Mouse (Mus musculus) left cerebral cortex, adult 2 months (tissue): Measurements from ENCODE around the gene Znrf2. TPM values are rescaled to one million over a fixed set of nuclear protein-coding genes. Genes with fewer than 3 reads are reported as not detected.
A peak's percentile ranks its signal among the peaks of the same experiment; 100 is the strongest.

ENCODE experiments used
- DNase-seq, 2 experiments: peaks; one replicate each; pipeline ENCODE4 v3.0.0; 2021 to 2022; ENCODE audit warnings: low spot score in 2 of 2, mixed read lengths in 1 of 2; ENCODE audit errors: extremely low spot score in 1 of 2
- H3K27ac ChIP-seq: fragments of 200-600 bp; 2 replicates; pipeline ENCODE4 v1.8.1; 2022
- H3K4me3 ChIP-seq: fragments of 200-600 bp; 2 replicates; pipeline ENCODE4 v1.8.1; 2022
- CTCF ChIP-seq: fragments of 200-600 bp; IDR thresholded peaks from 2 replicates; pipeline ENCODE4 v1.8.1; 2022; ENCODE audit warnings: antibody characterized with exemption, mild to moderate bottlenecking, moderate library complexity
- intact Hi-C: fragments of 180-260 bp; cut with DNase I; formaldehyde crosslinking; loops from one replicate; pipeline ENCODE4 v1.15.1; 2025
- total RNA-seq, 2 experiments: library from RNA; stranded (reverse); gene quantifications; 2 replicates each; pipeline ENCODE4 v1.2.3; 2021

The Znrf2 gene
- total RNA-seq, 2 experiments from 2014 or later: 13.7 to 14.1 TPM

DNA sequence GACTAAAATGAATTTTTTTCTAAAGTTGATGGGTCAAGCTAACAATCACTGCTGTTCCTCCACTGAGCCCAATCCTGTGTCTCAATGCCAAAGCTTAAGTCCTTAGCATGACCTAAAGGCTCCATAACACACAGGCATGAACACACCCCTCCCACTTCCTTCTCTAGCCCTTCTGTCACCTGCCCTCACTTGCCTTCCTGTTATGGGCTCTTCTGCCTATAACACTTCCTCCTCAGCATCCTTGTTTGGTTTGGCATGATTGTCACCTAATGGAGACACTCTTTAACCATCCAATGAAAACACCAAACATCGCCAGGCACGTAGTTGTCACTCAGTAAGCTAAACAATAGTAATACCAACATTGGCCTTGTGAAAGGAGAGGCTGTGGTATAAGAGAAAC is 85.8 kb downstream of the Znrf2 start:
- H3K27ac ChIP-seq: no peak overlapping the region
- H3K4me3 ChIP-seq: no peak overlapping the region
- no peak for TF ChIP-seq CTCF
- DNase-seq: no peak
- intact Hi-C loops: loop anchor here (5.0 kb wide), 1 partner anchor 195 kb away; no protein-coding TSS in a partner anchor

DNA sequence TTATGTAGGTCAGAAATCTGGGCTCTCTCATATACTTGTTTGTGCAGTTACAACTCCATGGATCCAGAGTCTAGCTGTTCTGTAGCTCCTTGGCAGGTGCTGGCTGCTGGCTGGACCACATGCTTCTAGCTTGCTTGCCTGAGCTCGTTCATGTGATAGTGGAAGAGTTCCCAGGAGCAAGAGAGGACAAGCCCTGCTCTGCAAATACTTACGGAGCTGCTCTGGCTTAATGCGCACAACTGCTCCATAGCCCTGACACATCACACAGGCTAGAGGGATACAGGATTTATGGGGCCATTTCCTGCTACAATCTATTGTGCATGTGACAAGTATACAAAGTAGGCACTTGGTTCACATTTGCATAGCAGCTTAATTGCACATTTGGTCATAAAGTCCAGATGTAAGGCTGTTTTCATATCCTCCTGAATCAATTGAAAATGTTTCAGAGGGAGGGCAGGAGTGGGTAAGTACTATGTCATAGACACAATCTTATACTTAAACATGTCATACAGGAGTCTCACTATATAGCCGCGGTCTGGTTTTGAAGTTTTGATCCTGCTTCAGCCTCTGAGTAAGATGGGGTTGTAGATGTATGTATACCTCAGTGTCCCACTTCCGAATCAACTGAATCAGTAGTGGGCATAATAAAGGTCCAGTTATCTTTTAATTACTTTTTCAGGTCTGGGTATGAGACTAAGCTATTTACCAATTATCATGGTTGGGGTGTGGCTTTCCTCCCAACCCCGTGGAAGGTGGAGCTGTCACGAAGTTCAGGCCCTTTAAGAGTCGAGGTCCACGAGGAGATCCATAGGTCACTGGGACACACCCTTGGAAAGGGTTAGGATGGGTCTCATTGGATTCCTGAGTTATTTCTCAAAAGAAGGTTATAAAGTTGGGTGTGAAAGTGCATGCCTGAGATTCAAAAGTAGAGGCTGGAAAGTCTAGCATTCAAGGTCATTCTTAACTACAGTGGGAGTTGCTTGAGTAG is 89.6 kb downstream of the Znrf2 start:
- intact Hi-C loops: no loop called here

GRCm38 (mm10) chr6:54914977-54915376 is 98.3 kb downstream of the Znrf2 start:
- H3K4me3 ChIP-seq: no peak overlapping the region
- no peak overlapping the region for H3K27ac ChIP-seq
- intact Hi-C loops: loop anchor here (5.0 kb wide), 1 partner anchor 257 kb away; no protein-coding TSS in a partner anchor
- DNase-seq: no peak
- no peak for TF ChIP-seq CTCF

More for the DNA sequence above, 89.6 kb downstream of the Znrf2 start:
- Histone ChIP-seq H3K27ac (no peak overlapping the region), H3K4me3 (no peak overlapping the region)
- DNase-seq: no peak
- TF ChIP-seq CTCF: no peak

- DNase-seq: no peak
- intact Hi-C loops: loop anchor here (2.0 to 5.0 kb wide), 2 partner anchors 77 to 256 kb away; partner anchors contain the start of gene Ggct
Measured at GRCm38 (mm10) chr6:54916163-54916562, 99.4 kb downstream of the Znrf2 start.

GRCm38 (mm10) chr6:54916941-54917340 is 100.2 kb downstream of the Znrf2 start:
- no peak for DNase-seq
- intact Hi-C loops: loop anchor here (1.0 to 5.0 kb wide), 3 partner anchors 76 to 255 kb away; partner anchors contain the start of gene Ggct
- Histone ChIP-seq H3K4me3 (no peak overlapping the region), H3K27ac (no peak overlapping the region)
- TF ChIP-seq CTCF: no peak

More at GRCm38 (mm10) chr6:54916163-54916562, 99.4 kb downstream of the Znrf2 start:
- no peak for TF ChIP-seq CTCF
- H3K4me3 ChIP-seq: no peak overlapping the region
- H3K27ac ChIP-seq: no peak overlapping the region

- DNase-seq: peak; percentile 30 to 33
- Histone ChIP-seq H3K4me3 (no peak overlapping the region), H3K27ac (no peak overlapping the region)
- TF ChIP-seq CTCF: peak; percentile 71
- intact Hi-C loops: loop anchor here (1.0 to 5.0 kb wide), 3 partner anchors 75 to 255 kb away; partner anchors contain the start of gene Ggct
Measured at GRCm38 (mm10) chr6:54917523-54917922, 100.8 kb downstream of the Znrf2 start.

DNA sequence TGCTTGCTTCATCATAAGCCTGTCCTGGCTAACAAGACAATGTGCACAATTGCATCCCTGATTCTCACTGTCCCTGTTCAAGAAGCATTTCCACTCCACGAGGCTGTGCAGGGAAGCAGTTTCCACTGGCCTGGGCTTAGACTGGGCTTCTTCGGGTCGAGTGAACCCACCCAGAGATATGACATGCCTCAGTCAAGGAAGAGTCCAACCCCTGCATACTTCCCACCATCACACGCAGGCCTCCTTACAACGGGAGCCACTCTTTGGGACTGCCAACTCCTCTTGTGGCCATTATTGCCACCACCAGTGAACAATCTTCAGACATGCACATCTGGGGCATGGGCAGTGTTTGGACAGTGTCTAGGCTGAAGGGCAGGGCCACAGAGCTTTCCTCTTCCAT is 101.8 kb downstream of the Znrf2 start:
- no peak for TF ChIP-seq CTCF
- DNase-seq: no peak
- Histone ChIP-seq H3K4me3 (no peak overlapping the region), H3K27ac (no peak overlapping the region)
- intact Hi-C loops: loop anchor here (5.0 kb wide), 1 partner anchor 254 kb away; no protein-coding TSS in a partner anchor

- no peak overlapping the region for H3K4me3 ChIP-seq
- DNase-seq: no peak
- no peak overlapping the region for H3K27ac ChIP-seq
- intact Hi-C loops: no loop called here
- TF ChIP-seq CTCF: no peak
Measured at GRCm38 (mm10) chr6:54924538-54924937, 107.8 kb downstream of the Znrf2 start.

- no peak overlapping the region for H3K4me3 ChIP-seq
- TF ChIP-seq CTCF: no peak
- intact Hi-C loops: loop anchor here (5.0 kb wide), 1 partner anchor 36 kb away; no protein-coding TSS in a partner anchor
- H3K27ac ChIP-seq: no peak overlapping the region
- DNase-seq: no peak
Measured at GRCm38 (mm10) chr6:54925736-54926440, 109.2 kb downstream of the Znrf2 start.

DNA sequence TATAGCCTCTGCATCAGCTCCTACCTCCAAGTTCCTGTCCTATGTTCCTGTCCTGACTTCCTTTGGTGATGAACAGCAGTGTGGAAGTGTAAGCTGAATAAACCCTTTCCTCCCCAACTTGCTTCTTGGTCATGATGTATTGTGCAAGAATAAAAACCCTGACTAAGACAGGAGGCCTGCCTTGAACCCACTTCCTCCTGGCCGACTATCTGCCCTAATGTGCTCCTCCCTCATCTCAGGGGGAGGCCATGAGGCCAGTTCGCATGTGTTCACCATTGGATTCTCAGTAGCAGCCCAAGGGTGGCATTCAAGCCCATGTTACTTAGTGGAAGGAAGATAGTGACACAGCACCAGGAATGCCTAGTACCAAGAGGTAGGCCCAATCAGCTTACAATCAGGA is 110.2 kb downstream of the Znrf2 start:
- DNase-seq: no peak
- Histone ChIP-seq H3K4me3 (no peak overlapping the region), H3K27ac (no peak overlapping the region)
- TF ChIP-seq CTCF: no peak
- intact Hi-C loops: loop anchor here (5.0 kb wide), 1 partner anchor 35 kb away; no protein-coding TSS in a partner anchor

- Histone ChIP-seq H3K27ac (no peak overlapping the region), H3K4me3 (no peak overlapping the region)
- no peak for TF ChIP-seq CTCF
- intact Hi-C loops: loop anchor here (5.0 kb wide), 1 partner anchor 34 kb away; no protein-coding TSS in a partner anchor
- no peak for DNase-seq
Measured at GRCm38 (mm10) chr6:54927946-54928345, 111.2 kb downstream of the Znrf2 start.

DNA sequence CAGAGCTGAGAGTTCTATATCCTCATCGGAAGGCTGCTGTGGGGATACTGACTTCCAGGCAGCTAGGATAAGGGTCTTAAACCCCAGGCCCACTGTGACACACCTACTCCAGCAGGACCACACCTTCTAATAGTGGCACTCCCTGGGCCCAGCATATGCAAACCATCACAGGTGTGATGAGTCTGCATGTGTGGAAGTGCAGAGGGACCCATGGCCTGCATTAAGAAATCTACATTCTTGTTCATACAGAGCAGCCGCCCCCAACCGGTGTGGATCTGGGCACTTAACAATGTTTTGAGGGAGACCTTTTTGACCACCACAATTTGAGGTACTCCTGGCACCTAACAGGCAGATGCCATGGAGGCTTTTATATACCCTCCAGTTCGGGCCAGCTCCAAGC is 114.9 kb downstream of the Znrf2 start:
- Histone ChIP-seq H3K27ac (no peak overlapping the region), H3K4me3 (no peak overlapping the region)
- no peak for TF ChIP-seq CTCF
- no peak for DNase-seq
- intact Hi-C loops: no loop called here
